Mouse (Mus musculus) lung, embryonic 14.5 days (tissue): ENCODE data around the gene Inpp5a. TPM values are rescaled to one million over a fixed set of nuclear protein-coding genes. Genes with fewer than 3 reads are reported as not detected.

Experiments used
- ATAC-seq: fragments of 200-750 bp; cut with Nextera tagmentation; 2 replicates; pipeline ENCODE4 v1.8.0; 2017; ENCODE audit warnings: mild to moderate bottlenecking, moderate TSS enrichment, moderate library complexity; ENCODE audit not compliant: insufficient read depth
- DNase-seq: peaks from one replicate; pipeline ENCODE4 v3.0.0-alpha.2; 2015
- H3K27ac ChIP-seq: fragments of 300-500 bp; sonication (generic); 2 replicates; pipeline ENCODE4 v1.5.1; 2014; ENCODE audit warnings: low read depth, mild to moderate bottlenecking, moderate library complexity
- H3K27me3 ChIP-seq: fragments of 300-500 bp; sonication (generic); 2 replicates; pipeline ENCODE4 v1.6.1; 2014; ENCODE audit warnings: low read length, control low read depth; ENCODE audit not compliant: insufficient read depth
- H3K36me3 ChIP-seq: fragments of 300-500 bp; sonication (generic); 2 replicates; pipeline ENCODE4 v1.6.1; 2014; ENCODE audit warnings: control low read depth; ENCODE audit not compliant: insufficient read depth
- H3K4me1 ChIP-seq: fragments of 300-500 bp; sonication (generic); 2 replicates; pipeline ENCODE4 v1.6.1; 2014; ENCODE audit warnings: antibody characterized with exemption, control low read depth; ENCODE audit not compliant: insufficient read depth
- H3K4me2 ChIP-seq: fragments of 300-500 bp; sonication (generic); 2 replicates; pipeline ENCODE4 v1.6.1; 2014; ENCODE audit warnings: mild to moderate bottlenecking
- H3K4me3 ChIP-seq: fragments of 300-500 bp; sonication (generic); 2 replicates; pipeline ENCODE4 v1.5.1; 2014; ENCODE audit warnings: low read depth, low read length
- H3K9ac ChIP-seq: fragments of 300-500 bp; sonication (generic); 2 replicates; pipeline ENCODE4 v1.6.1; 2014
- H3K9me3 ChIP-seq: fragments of 300-500 bp; sonication (generic); 2 replicates; pipeline ENCODE4 v1.6.1; 2016; ENCODE audit warnings: low read depth, low read length, control low read depth
- CTCF ChIP-seq: IDR thresholded peaks from 2 replicates; pipeline ENCODE4 v1.5.1; 2016; ENCODE audit warnings: antibody characterized with exemption, low read depth
- whole genome bisulfite sequencing: fragments of 180-500 bp; shearing (Covaris S2); extraction: QIAGEN DNeasy Blood & Tissue Kit; methylation state at CpG from one replicate; pipeline ENCODE4 v1.1.7; 2014; 5-methylcytosine and 5-hydroxymethylcytosine counted together
- polyA plus RNA-seq: library from polyadenylated mRNA; unstranded; fragments of >200 nt; fragmentation: Nextera tagmentation; extraction: Ambion mirVana; gene quantifications from 2 replicates; pipeline ENCODE4 v1.2.1, GENCODE M21; 2014

Inpp5a gene
- polyA plus RNA-seq, 1 experiment from 2014 or later: 47.7 TPM

DNA sequence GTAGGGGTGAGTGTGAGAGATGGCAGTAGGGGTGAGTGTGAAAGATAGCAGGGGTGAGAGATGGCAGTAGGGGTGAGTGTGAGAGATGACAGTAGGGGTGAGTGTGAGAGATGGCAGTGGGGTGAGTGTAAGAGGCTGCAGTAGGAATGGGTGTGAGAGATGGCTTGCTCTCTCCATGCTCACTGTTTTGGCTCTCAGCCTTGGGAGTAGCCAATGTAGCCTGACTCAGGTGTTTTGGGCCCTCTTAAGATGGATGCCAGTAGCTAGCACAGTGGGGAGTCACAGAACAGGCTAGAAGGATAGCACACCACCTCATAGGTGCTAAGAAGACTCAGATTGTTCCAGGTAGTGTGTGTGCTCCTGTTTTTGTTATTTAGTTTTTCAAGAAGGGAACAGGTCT lies 46.8 kb downstream of the Inpp5a start:
- no peak for ATAC-seq
- Histone ChIP-seq H3K4me1 (peaks cover 20% of the 10 kb centered on the region), H3K4me3 (no peak overlapping the region), H3K27ac (no peak overlapping the region), H3K27me3 (no peaks in the 10 kb centered on the region), H3K36me3 (no peaks in the 10 kb centered on the region), H3K9me3 (no peaks in the 10 kb centered on the region), H3K4me2 (no peak overlapping the region), H3K9ac (no peak overlapping the region)
- no peak for TF ChIP-seq CTCF
- no peak for DNase-seq

GRCm38 (mm10) chr7:139436951-139437350 lies 48.0 kb downstream of the Inpp5a start:
- H3K9me3 ChIP-seq: no peaks in the 10 kb centered on the region
- no peak for TF ChIP-seq CTCF
- no peak overlapping the region for H3K4me2 ChIP-seq
- WGBS: 53% methylated on average over 7 of the region's 7 CpGs
- H3K36me3 ChIP-seq: no peaks in the 10 kb centered on the region
- H3K27ac ChIP-seq: no peak overlapping the region
- H3K9ac ChIP-seq: no peak overlapping the region
- H3K4me1 ChIP-seq: peaks cover 32% of the 10 kb centered on the region
- no peak overlapping the region for H3K4me3 ChIP-seq
- DNase-seq (no peak), ATAC-seq (no peak)
- H3K27me3 ChIP-seq: no peaks in the 10 kb centered on the region

GRCm38 (mm10) chr7:139437471-139437870 lies 48.6 kb downstream of the Inpp5a start:
- Histone ChIP-seq H3K27me3 (no peaks in the 10 kb centered on the region), H3K27ac (no peak overlapping the region), H3K4me3 (no peak overlapping the region), H3K4me1 (peaks cover 35% of the 10 kb centered on the region), H3K36me3 (no peaks in the 10 kb centered on the region), H3K9me3 (no peaks in the 10 kb centered on the region), H3K4me2 (no peak overlapping the region), H3K9ac (no peak overlapping the region)
- no peak for ATAC-seq
- TF ChIP-seq CTCF: no peak
- DNase-seq: no peak
- WGBS: 62% methylated on average over 5 of the region's 5 CpGs

DNA sequence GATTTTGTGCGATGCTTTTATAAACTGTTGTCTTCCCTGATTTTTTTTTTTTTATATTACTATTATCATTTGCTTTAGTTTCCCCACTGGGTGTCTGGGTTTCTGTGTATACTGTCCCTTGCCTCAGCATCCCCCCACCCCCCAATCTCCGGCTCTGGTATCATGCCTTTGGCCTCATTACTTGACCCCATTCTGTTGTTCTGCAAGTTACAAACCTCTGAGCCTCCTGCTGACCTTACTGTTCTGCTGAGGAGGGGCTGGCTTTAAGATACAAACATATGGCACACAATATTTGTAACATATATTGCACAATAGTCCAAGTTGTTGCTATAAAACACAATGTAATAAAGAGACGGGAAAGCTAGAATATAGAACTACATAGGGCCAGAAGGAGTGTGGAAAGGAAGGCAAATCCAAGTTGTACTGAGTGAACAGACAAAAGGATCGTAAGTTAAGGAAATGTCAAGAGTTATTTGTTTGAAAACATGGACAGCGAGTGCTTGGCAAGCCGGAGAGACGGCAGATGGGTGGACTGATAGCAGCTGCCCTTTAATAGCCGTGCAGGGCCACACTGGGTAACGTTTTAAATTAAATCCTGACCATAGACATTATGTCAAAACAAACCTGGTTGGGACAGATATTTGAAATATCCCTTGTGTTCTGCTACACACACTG lies 49.2 kb downstream of the Inpp5a start:
- Histone ChIP-seq H3K9me3 (no peaks in the 10 kb centered on the region), H3K27me3 (no peaks in the 10 kb centered on the region), H3K36me3 (no peaks in the 10 kb centered on the region), H3K4me1 (peaks cover 35% of the 10 kb centered on the region), H3K27ac (no peak overlapping the region), H3K4me3 (no peak overlapping the region), H3K9ac (no peak overlapping the region), H3K4me2 (no peak overlapping the region)
- TF ChIP-seq CTCF: no peak
- ATAC-seq: no peak
- DNase-seq: no peak
- 32% methylated on average over 9 of the region's 9 CpGs for WGBS

- H3K4me3 ChIP-seq: no peak overlapping the region
- no peak for ATAC-seq
- H3K27me3 ChIP-seq: no peaks in the 10 kb centered on the region
- no peak for DNase-seq
- H3K4me2 ChIP-seq: no peak overlapping the region
- H3K36me3 ChIP-seq: no peaks in the 10 kb centered on the region
- peaks cover 35% of the 10 kb centered on the region for H3K4me1 ChIP-seq
- no peak overlapping the region for H3K27ac ChIP-seq
- H3K9ac ChIP-seq: no peak overlapping the region
- TF ChIP-seq CTCF: no peak
- no peaks in the 10 kb centered on the region for H3K9me3 ChIP-seq
- WGBS: 68% methylated on average over 4 of the region's 4 CpGs
Observed at GRCm38 (mm10) chr7:139438601-139438945, 49.7 kb downstream of the Inpp5a start.

DNA sequence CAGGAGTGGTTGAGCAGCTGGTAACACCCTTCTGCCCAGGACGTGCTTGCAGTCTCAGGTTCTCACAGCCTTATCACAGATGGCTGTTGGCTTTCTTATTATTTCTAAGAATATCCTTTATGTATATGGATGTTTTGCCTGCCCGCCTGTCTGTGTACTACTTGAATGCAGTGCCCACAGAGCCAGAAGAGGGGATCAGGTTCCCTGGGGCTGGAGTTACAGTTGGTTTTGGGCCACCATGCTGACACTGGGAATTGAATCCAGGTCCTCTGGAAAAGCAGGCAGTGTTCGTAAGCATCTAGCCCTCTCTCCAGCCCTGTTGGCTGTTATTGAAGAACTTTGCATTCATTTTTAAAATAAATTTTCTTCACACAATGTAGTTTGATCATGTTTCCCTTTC lies 50.1 kb downstream of the Inpp5a start:
- TF ChIP-seq CTCF: no peak
- no peak for DNase-seq
- no peaks in the 10 kb centered on the region for H3K9me3 ChIP-seq

DNA sequence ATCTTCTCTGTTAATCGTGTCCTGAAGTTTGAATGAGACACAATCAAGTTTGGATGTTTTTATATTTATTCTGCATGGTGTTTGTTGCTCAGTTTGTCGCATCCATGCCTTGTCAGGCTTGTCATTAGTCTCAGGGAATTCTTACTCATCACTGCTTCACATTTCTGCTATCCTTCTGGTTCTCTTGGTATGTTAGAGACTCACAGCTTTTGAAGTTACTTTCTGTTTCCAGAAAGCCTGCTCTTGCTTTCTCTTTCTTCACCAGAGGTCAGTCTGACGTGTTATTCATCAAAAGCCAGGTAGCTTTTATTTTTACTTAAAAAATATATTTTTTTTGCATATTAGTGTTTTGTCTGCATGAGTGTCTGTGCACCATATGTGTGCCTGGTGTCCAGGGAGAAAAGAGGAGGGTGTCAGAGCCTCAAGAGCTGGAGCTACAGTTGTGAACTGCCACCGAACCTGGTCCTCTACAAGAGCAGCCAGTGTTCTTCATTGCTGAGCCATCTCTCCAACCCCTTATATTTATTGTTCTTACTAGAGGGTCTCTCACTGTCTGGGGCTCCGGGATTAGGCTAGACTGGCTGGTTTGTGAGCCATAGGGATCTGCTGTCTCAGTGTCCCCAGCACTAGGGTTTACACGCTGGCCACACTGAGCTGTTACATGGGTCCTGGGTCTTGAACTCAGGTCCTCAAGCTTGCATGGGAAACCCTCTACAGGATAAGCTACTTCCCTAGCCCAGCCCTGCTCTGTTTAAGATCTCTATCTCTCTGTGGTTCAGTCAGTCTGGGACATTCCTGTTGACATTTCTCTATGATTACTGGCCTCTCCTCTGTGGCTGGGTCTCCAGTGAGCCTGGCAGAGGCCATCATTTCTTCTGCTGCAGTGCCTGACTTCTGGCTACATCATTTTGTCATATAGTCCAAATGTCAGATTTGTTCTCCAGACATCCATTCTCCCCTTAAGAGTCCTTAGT lies 51.3 kb downstream of the Inpp5a start:
- Histone ChIP-seq H3K9ac (no peak overlapping the region), H3K36me3 (no peaks in the 10 kb centered on the region), H3K27ac (no peak overlapping the region), H3K4me1 (peaks cover 30% of the 10 kb centered on the region), H3K4me3 (no peak overlapping the region), H3K27me3 (no peaks in the 10 kb centered on the region), H3K4me2 (no peak overlapping the region), H3K9me3 (no peaks in the 10 kb centered on the region)
- DNase-seq (no peak), ATAC-seq (no peak)
- WGBS: 72% methylated on average over 6 of the region's 6 CpGs
- TF ChIP-seq CTCF: no peak

More for the DNA sequence above, 50.1 kb downstream of the Inpp5a start:
- H3K27me3 ChIP-seq: no peaks in the 10 kb centered on the region
- no peak overlapping the region for H3K4me2 ChIP-seq
- no peak for ATAC-seq
- WGBS: 60% methylated on average over 3 of the region's 3 CpGs
- H3K9ac ChIP-seq: no peak overlapping the region
- no peak overlapping the region for H3K4me3 ChIP-seq
- H3K27ac ChIP-seq: no peak overlapping the region
- H3K36me3 ChIP-seq: no peaks in the 10 kb centered on the region
- peaks cover 35% of the 10 kb centered on the region for H3K4me1 ChIP-seq
